Mouse (Mus musculus): ENCODE data around the gene Syvn1.

The Syvn1 gene

GRCm38 (mm10) chr19:6042293-6042692 is 4.1 kb upstream of the Syvn1 start:
- no peak for DNase-seq (ENCODE audit: low read depth)

GRCm38 (mm10) chr19:6044102-6044501 is 2.3 kb upstream of the Syvn1 start:
- DNase-seq (ENCODE audit: low read depth), result peak; percentile 63

- DNase-seq (ENCODE audit: low read depth), result no peak
These were observed 746 bp upstream of the Syvn1 start for GRCm38 (mm10) chr19:6045366-6046293.

DNA sequence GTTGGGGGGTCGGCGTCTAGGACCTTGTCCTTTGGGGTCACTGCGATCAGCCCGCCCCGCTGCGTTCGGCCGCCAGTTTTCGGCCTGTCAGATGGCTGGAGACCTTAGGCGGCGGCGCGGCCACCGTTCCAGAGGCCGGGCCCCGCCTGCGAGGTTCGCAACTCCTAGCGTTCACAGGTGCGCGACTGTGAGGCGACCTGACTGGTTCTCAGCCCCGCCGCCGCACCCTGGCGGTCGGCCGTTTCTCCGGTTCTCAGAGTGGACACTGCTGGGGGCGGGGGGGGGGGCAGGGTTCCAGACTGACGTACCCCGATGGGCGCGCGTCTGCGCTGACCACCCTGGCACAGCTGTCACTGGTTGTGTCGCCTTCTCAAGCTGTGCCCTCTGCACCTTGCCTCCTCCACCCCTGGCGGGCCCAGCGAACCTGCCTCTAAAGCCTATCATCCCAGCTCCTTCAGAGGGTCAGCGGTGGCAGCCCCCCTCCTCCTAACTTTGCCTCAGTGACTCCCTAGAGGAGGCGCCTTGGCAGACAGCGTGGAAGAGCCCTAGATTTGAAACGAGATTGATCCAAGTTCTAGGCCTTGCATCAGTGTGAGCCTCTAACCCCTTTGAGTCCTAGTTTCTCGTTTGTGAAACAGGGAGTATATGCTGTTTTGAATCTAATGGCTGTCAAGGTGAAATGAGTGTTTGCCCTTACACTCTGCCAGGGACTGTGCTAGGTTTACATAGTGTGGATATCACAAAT is 950 bp downstream of the Syvn1 start:
- no peak for DNase-seq (ENCODE audit: low read depth)

GRCm38 (mm10) chr19:6047899-6048166 is 1.5 kb downstream of the Syvn1 start:
- no peak for DNase-seq (ENCODE audit: low read depth)

DNA sequence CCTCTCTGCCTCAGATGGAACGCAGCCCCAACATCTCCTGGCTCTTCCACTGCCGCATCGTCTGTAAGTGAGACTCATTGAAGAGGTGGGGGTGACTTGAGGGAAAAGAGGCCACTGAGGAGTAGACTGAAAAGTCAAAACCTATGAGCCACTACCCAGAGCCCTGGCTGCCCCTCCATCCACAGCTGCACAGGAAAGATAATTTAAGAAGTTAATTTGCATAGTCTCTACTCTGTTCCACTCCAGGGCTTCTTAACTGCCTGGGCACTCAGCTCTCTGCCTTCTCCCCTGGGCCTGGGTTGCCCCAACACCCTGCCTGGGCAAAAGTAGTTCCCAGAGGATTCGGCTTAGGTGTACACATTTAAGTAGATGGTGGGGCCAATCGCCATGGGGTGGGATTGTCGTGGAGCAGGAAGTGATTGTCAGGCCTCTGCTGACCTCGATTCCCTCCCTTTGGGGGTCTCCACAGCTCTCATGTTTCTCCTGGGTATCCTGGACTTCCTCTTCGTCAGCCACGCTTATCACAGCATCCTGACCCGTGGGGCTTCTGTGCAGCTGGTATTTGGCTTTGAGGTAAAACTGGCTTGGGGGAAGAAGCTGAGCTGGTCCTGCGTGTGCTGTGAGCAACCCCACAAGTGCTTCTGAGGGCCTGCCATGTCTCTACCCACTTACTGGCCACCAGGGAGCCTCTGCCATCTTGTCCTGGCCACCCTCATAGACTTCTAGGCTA is 2.5 kb downstream of the Syvn1 start:
- no peak for DNase-seq (ENCODE audit: low read depth)

- no peak for DNase-seq (ENCODE audit: low read depth)
These were observed 6.1 kb downstream of the Syvn1 start for GRCm38 (mm10) chr19:6052516-6052915.

DNA sequence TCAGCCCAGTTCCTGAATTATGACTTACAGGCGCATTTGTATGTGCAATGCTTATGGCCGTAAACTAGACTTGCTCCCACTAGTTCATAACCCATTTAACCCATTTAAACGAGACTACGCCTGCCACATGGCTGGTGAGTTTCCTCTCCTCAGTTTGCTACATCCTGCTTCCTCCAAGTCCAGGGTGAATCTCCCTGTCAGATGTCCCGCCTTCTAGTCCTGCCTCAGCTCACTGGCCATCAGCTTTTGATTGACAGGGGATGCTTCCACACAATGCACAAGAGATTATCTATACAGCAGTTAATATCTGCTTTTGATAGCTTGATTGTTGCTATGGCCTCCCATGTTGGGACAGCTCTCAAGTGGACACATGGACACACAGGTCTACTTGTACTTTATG is 7.9 kb downstream of the Syvn1 start:
- DNase-seq (ENCODE audit: low read depth), result peak; percentile 10

DNA sequence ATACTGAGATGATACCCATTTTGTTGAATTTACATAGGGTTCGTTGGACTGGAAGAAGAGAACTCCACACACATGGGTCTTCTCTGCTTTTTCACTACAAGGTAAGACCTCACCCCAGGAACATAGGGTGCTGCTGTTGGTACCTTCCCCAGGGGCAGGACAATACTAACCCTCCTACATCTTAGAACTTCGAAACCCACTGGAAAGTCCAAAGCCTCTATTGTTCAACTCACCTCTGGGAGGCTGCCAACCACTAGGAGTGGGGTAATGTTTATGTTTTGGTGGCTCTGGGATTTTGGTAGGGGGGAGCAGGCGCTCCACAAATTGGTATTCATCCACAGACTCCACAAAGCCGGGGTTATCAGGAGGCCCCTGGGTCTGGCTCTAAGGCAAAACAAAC is 10.3 kb downstream of the Syvn1 start:
- no peak for DNase-seq (ENCODE audit: low read depth)

DNA sequence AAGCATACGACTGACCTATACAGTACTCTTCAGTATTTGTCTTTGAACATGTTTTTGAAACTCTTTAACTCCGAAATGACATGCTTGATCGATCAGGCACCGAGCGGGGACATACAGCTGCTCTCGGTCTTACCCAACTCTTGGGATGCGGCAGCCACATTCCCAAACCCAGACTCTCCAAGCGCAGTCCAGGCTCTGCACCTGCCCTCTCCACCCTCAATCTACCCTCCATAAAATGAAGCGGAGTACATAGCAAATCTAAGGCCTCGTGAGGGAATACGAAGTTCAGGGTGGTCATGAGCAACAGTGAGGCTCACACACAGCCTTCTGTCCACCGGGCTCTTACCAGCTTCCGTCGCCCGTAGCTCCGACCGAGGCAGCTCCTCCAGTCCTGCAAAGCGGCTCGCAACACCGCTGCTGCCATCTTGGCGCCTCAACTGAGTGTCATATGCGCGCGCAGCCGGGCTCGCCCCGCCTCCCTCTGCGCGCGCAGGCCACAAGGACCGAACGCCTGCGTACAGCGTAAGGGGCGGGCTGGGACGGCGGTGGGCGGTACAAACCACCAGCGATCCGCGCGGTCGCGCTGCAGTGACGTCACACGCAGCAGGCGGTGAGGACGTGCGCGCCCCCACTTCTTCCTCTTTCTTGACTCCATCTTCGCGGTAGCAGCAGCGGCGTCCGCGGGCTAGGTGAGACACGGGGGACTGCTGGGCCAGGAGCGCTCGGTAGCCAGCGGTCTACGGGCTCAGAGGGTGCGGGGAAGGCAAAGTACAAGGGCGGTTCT is 11.1 kb downstream of the Syvn1 start, which contains the start of the genes Mrpl49 and Fau:
Gene Mrpl49, minus strand, starts transcription at position 473 of the 784 bp plus-strand sequence.
Gene Fau, plus strand, starts transcription at position 532 of the 784 bp plus-strand sequence.
- peak; percentile 99 for DNase-seq (ENCODE audit: low read depth)

- DNase-seq (ENCODE audit: low read depth), result no peak
These were observed 12.1 kb downstream of the Syvn1 start for GRCm38 (mm10) chr19:6058513-6058912.

- DNase-seq (ENCODE audit: low read depth), result no peak
These were observed 12.6 kb downstream of the Syvn1 start for GRCm38 (mm10) chr19:6058966-6059365.

DNA sequence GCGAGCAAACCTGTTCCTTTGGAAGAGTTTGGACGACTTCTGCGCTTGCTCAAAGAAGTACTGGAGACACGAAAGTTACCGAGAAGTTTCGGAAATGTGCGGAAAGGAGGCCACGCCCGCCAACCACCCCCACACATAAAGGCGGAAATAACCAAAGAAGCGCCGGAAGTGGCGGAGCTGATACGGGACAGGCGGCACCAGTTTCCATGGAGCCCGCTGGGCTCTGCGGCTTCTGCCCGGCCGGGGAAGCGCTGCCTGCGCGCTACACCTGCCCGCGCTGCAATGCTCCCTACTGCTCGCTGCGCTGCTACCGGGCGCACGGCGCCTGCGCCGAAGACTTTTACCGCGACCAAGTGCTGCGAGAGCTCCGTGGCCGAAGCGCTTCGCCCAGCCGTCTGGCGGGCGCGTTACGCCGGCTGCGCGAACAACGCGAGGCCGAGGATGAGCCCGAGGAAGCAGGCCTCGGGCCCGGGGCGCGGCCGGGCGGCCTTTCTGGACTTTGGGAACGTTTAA is 14.7 kb downstream of the Syvn1 start, which contains the start of gene Znhit2:
Gene Znhit2, plus strand, starts transcription at position 172 of the 513 bp plus-strand sequence.
- DNase-seq (ENCODE audit: low read depth), result peak; percentile 96

GRCm38 (mm10) chr19:6061641-6062302 is 15.4 kb downstream of the Syvn1 start:
- peak; percentile 74 for DNase-seq (ENCODE audit: low read depth)

DNA sequence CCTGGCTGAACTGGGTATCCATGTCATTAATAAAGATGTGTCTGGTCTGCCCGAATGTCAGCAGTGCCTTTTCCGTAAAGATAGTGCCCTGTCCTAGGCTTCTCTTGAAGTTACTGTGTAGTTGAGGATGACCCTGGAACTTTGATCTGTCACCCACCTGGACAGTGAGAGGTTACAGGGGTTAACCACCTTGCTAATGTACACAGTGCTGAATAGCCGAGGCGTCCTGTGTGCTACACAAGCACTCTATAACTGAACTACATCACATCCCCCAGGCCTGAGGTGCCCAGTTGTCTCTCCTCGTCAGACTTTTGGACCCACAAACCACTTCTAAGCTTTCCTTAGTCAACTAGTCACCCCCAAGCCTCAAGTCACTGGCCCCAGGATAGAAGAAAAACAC is 16.0 kb downstream of the Syvn1 start:
- no peak for DNase-seq (ENCODE audit: low read depth)

GRCm38 (mm10) chr19:6063081-6063480 is 16.7 kb downstream of the Syvn1 start:
- no peak for DNase-seq (ENCODE audit: low read depth)

- DNase-seq (ENCODE audit: low read depth), result no peak
These were observed 20.2 kb downstream of the Syvn1 start for GRCm38 (mm10) chr19:6066571-6066970.

GRCm38 (mm10) chr19:6067011-6067723 is 20.8 kb downstream of the Syvn1 start:
- peak; percentile 93 for DNase-seq (ENCODE audit: low read depth)

DNA sequence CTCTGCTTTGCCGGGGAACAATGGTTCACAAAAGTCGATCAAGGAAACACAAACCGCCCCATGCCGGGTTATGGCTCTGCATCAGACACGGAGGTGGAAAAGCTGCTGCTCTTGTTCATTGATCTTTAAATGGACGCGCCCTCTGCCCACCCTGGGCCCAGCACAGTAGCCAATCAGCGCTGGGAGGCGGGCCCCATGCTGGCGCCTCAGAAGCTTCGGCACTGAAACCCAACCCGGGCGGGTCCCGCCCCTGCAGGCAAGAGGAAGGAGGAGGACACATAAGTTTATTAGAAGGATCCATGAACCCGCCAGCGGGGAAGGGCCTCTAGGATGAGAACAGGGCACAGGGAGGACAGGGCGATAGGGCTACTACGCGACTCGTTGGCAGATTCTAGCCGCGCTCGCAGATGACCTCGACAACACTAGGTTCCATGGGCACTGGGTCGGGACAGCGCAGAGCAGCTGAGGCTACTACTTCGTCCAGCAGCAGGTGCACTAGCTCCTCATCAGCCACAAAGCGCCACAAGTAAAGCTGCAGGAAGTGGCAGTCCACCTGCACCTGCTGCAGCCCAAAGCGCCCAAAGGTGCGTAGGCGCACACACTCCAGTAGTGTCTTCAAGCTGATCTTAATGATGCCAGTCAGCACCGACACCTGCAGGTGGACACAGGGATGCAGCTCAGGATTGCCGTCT is 21.5 kb downstream of the Syvn1 start, which contains the start of gene Tm7sf2:
Gene Tm7sf2, minus strand, starts transcription at position 650 of the 692 bp plus-strand sequence.
- DNase-seq (ENCODE audit: low read depth), result peak; percentile 91
